8 mouse cellular contexts compared by ENCODE assay signal in the genomic region with DNA sequence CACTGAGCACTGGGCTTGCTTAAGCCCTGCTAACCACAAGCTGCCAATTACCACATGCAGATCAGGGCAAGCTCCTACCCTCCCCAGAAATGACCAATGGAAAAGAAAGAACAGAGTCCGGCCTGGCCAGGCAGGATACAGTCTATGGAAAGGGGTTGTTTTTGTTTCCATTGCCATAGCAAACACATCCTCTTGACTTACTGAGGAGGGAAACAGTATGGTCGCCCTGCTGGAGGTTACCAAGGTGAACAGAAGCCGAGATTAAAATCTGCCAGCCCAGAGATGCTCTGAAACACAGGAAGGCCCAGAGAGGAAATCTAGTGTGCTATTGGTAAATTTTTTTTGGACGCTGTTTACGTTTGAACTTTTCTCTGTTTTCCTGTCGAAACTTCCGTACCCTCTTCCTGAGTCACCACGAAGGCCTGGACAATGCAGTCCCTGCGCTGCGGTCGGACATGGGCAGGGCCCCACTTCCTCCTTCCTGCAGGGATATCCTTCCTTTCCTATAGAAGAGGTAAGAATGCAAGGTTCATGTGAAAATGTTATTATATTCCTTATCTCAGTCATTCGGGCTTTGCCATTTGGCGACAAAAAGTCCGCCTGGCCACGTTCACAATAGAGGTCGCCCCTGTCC. TPM values are rescaled to one million over a fixed set of nuclear protein-coding genes. Genes with fewer than 3 reads are reported as not detected.
DNase-seq lines count a peak whose midpoint lies in the region; ATAC-seq and TF ChIP-seq lines count a peak whose summit lies in the region.

No protein-coding gene starts in this region.

- intact Hi-C loops in heart, adult 2 months (cut with DNase I): loop anchor here (1.0 to 2.0 kb wide), 4 partner anchors 25 to 81 kb away; a partner anchor contains a TSS

- H3K9me3 ChIP-seq in midbrain, embryonic 10.5 days (replicated peaks): no peaks in the 10 kb centered on the region
- H3K9me3 ChIP-seq in midbrain, postnatal 0 days (ENCODE audit: low read length): no peaks in the 10 kb centered on the region
- H3K9me3 ChIP-seq in kidney, embryonic 15.5 days (replicated peaks): 0 out of 2 replicates have a peak, but pooled peaks cover 4% of the 10 kb centered on the region
- H3K9me3 ChIP-seq in midbrain, embryonic 15.5 days: no peaks in the 10 kb centered on the region

- no peaks in the 10 kb centered on the region for H3K36me3 ChIP-seq in midbrain, embryonic 10.5 days
- no peaks in the 10 kb centered on the region for H3K36me3 ChIP-seq in midbrain, postnatal 0 days (ENCODE audit: insufficient read depth, low read length)
- peaks cover 7% of the 10 kb centered on the region for H3K36me3 ChIP-seq in heart, adult 2 months (ENCODE audit: control insufficient read depth, insufficient read depth, low read length)
- H3K36me3 ChIP-seq in kidney, embryonic 15.5 days: no peaks in the 10 kb centered on the region
- no peaks in the 10 kb centered on the region for H3K36me3 ChIP-seq in midbrain, embryonic 15.5 days (replicated peaks)

- no peak overlapping the region for H3K4me3 ChIP-seq in midbrain, embryonic 10.5 days
- no peak overlapping the region for H3K4me3 ChIP-seq in midbrain, postnatal 0 days (ENCODE audit: low read depth, low read length)
- H3K4me3 ChIP-seq in heart, adult 2 months: no peak overlapping the region
- H3K4me3 ChIP-seq in kidney, embryonic 15.5 days (replicated peaks): no peak overlapping the region
- no peak overlapping the region for H3K4me3 ChIP-seq in midbrain, embryonic 15.5 days

- WGBS in midbrain, embryonic 10.5 days: 88% methylated on average over 16 of the region's 16 CpGs
- 84% methylated on average over 16 of the region's 16 CpGs for WGBS in midbrain, postnatal 0 days
- 39% methylated on average over 16 of the region's 16 CpGs for WGBS in heart, adult 2 months
- 63% methylated on average over 16 of the region's 16 CpGs for WGBS in kidney, embryonic 15.5 days
- 85% methylated on average over 16 of the region's 16 CpGs for WGBS in midbrain, embryonic 15.5 days

- TF ChIP-seq POLR2A in heart, adult 2 months (IDR thresholded peaks at IDR 0.05; ENCODE audit: insufficient read depth, low read depth, low read length): peak; percentile 20; the same call in 1 of the 2 replicates

- no peaks in the 10 kb centered on the region for H3K27me3 ChIP-seq in midbrain, embryonic 10.5 days (ENCODE audit: low read depth, poor library complexity, severe bottlenecking)
- no peaks in the 10 kb centered on the region for H3K27me3 ChIP-seq in midbrain, postnatal 0 days (ENCODE audit: insufficient read depth, low read length)
- H3K27me3 ChIP-seq in heart, adult 2 months (ENCODE audit: control insufficient read depth, insufficient read depth, low read length): no peaks in the 10 kb centered on the region
- no peaks in the 10 kb centered on the region for H3K27me3 ChIP-seq in kidney, embryonic 15.5 days
- no peaks in the 10 kb centered on the region for H3K27me3 ChIP-seq in midbrain, embryonic 15.5 days (replicated peaks)

- H3K27ac ChIP-seq in midbrain, embryonic 10.5 days (replicated peaks): 0 out of 2 replicates have a peak overlapping the region, but pooled peaks have one; percentile 23
- H3K27ac ChIP-seq in midbrain, postnatal 0 days (ENCODE audit: low read depth, low read length): no peak overlapping the region
- peak overlapping the region; percentile 92 for H3K27ac ChIP-seq in heart, adult 2 months
- peak overlapping the region; percentile 81 for H3K27ac ChIP-seq in kidney, embryonic 15.5 days
- H3K27ac ChIP-seq in midbrain, embryonic 15.5 days: no peak overlapping the region

- no peak overlapping the region for H3K4me2 ChIP-seq in midbrain, postnatal 0 days (ENCODE audit: low read depth, low read length, poor library complexity, severe bottlenecking)
- no peak overlapping the region for H3K4me2 ChIP-seq in kidney, embryonic 15.5 days
- no peak overlapping the region for H3K4me2 ChIP-seq in midbrain, embryonic 15.5 days

- no peak for DNase-seq in midbrain, embryonic 10.5 days (ENCODE audit: low spot score)
- DNase-seq in midbrain, postnatal 0 days (ENCODE audit: low spot score): no peak
- peak; percentile 73 to 88 for DNase-seq in heart, adult 2 months
- peak; percentile 85 for DNase-seq in lung, postnatal 25 days (ENCODE audit: low spot score)
- no peak for DNase-seq in right cerebral cortex, postnatal 10 days (ENCODE audit: low spot score in 2 of 2)
- no peak for DNase-seq in cerebellum, adult 9-11 months

- H3K4me1 ChIP-seq in midbrain, embryonic 10.5 days: peaks cover 5% of the 10 kb centered on the region; the same call in 1 of the 2 replicates
- no peaks in the 10 kb centered on the region for H3K4me1 ChIP-seq in midbrain, postnatal 0 days (ENCODE audit: insufficient read depth, low read length)
- peaks cover 17% of the 10 kb centered on the region for H3K4me1 ChIP-seq in heart, adult 2 months (ENCODE audit: control insufficient read depth, insufficient read depth, low read length)
- peaks cover 6% of the 10 kb centered on the region; the same call in 1 of the 2 replicates for H3K4me1 ChIP-seq in kidney, embryonic 15.5 days
- H3K4me1 ChIP-seq in midbrain, embryonic 15.5 days: no peaks in the 10 kb centered on the region

- TF ChIP-seq CTCF in midbrain, postnatal 0 days (IDR thresholded peaks at IDR 0.05): no peak
- peak; percentile 38 for TF ChIP-seq CTCF in heart, adult 2 months (IDR thresholded peaks at IDR 0.05)

- no peak for ATAC-seq in midbrain, postnatal 0 days (ENCODE audit: low FRiP score)
- peak; percentile 59; the same call in 1 of the 2 replicates for ATAC-seq in kidney, embryonic 15.5 days (replicated peaks; ENCODE audit: low FRiP score)
- ATAC-seq in midbrain, embryonic 15.5 days (replicated peaks): no peak

- H3K79me2 ChIP-seq in heart, adult 2 months (replicated peaks; ENCODE audit: control insufficient read depth, insufficient read depth, low read length): no peaks in the 10 kb centered on the region

- no peak overlapping the region for H3K9ac ChIP-seq in midbrain, postnatal 0 days (replicated peaks; ENCODE audit: low read length, poor library complexity, severe bottlenecking)
- no peak overlapping the region for H3K9ac ChIP-seq in heart, adult 2 months (ENCODE audit: low read depth, low read length)
- no peak overlapping the region for H3K9ac ChIP-seq in kidney, embryonic 15.5 days
- H3K9ac ChIP-seq in midbrain, embryonic 15.5 days: no peak overlapping the region

- TF ChIP-seq EP300 in heart, adult 2 months (IDR thresholded peaks at IDR 0.05; ENCODE audit: insufficient read depth, low read depth, low read length): peak; percentile 92

RNA-seq across cellular contexts. Expression of a gene that starts 25.0 kb away (rescaled TPM):
- 9.8 and 10.6 TPM in 2 replicates for polyA plus RNA-seq in midbrain, embryonic 10.5 days (2016; fragmentation: Nextera tagmentation; extraction: Ambion mirVana)
- 6.9 and 8.1 TPM in 2 replicates for total RNA-seq in midbrain, postnatal 0 days (2014; rRNA removed)
- 6.2 and 6.9 TPM in 2 replicates for polyA plus RNA-seq in midbrain, postnatal 0 days (2015; fragmentation: Nextera tagmentation; extraction: Ambion mirVana)
- 10 to 100 TPM; 33.8 to 39.4 TPM for total RNA-seq in heart, adult 2 months (2021)
- 31.9 and 32.1 TPM in 2 replicates for polyA plus RNA-seq in heart, adult 2 months (2012; rRNA removed)
- polyA plus RNA-seq in kidney, embryonic 15.5 days (2015; fragmentation: Nextera tagmentation; extraction: Ambion mirVana): 41.9 and 43.7 TPM in 2 replicates
- 7.5 and 7.9 TPM in 2 replicates for polyA plus RNA-seq in midbrain, embryonic 15.5 days (2015; fragmentation: Nextera tagmentation; extraction: Ambion mirVana)

Comparison
In these comparisons a context has a peak if more than half of its experiments do, and no peak if none do; other contexts are left out.
1. H3K27ac ChIP-seq: peak in midbrain, embryonic 10.5 days (single experiment), heart, adult 2 months (single experiment) and kidney, embryonic 15.5 days (single experiment); none in midbrain, postnatal 0 days (single experiment) and midbrain, embryonic 15.5 days (single experiment).
2. DNase-seq: peak in heart, adult 2 months (2 of 2) and lung, postnatal 25 days (single experiment); none in midbrain, embryonic 10.5 days (single experiment), midbrain, postnatal 0 days (single experiment), right cerebral cortex, postnatal 10 days (0 of 2) and cerebellum, adult 9-11 months (single experiment).